Mouse (Mus musculus): ENCODE results near the gene Agbl2.

DNA sequence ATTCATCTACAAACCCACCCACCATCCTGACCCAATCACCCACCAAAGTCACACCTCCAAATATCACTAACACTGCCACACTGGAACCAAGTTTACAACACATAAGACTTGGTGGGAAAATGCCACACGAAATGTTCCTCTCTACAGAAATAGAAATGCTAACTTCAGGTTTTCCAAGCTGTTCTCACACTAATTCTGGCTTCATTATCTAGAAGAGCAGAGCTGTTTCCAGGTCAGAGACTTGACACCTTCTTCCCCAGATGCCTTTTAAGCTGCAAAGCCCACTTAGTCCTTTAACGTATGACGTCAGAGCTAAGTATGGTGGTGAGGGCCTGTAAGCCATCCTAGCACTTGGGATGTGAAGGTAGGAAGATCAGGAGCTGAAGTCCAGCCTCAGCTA, 36.2 kb downstream of the Agbl2 start:
- TF ChIP-seq TAL1 (IDR thresholded peaks at IDR 0.05; ENCODE audit: low read length) = no peak
- no peak for TF ChIP-seq GATA1 (IDR thresholded peaks at IDR 0.05; ENCODE audit: low read length)
